Mouse (Mus musculus): ENCODE results near the gene Blnk. TPM values are rescaled to one million over a fixed set of nuclear protein-coding genes. Genes with fewer than 3 reads are reported as not detected.

The Blnk gene
- polyA plus RNA-seq, 1 experiment = 6.0 TPM

DNA sequence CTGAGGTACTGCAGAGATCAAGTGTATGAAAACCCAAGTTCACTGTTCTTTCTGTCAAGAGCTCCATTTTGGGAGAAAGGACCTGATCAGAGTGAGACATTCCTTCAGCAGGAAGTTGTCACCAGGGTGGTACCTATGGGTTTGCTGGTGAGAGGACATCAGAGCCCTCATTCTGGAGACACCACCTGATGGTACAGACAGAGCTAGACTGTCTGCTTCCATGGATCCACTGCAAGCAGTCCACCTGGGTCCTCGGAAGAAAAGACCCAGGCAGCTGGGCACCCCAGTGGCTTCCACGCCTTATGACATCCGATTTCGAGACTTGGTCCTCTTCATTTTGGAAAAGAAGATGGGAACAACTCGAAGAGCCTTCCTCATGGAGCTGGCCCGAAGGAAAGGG, 34.9 kb upstream of the Blnk start, which contains the start of gene Dntt:
Gene Dntt (plus strand): TSS at position 57 of the 400 bp plus-strand sequence.
- TF ChIP-seq EP300 (IDR thresholded peaks at IDR 0.05; ENCODE audit: insufficient read depth, low read depth, low read length) (no peak), CTCF (IDR thresholded peaks at IDR 0.05; ENCODE audit: low read depth, low read length) (no peak), POLR2A (IDR thresholded peaks at IDR 0.05; ENCODE audit: insufficient read depth, low read length) (no peak)
- no peaks in the 10 kb centered on the region for H3K9me3 ChIP-seq (replicated peaks; ENCODE audit: control insufficient read depth, insufficient read depth, low read length, poor library complexity, severe bottlenecking)
- H3K27ac ChIP-seq (ENCODE audit: insufficient read depth, low read length) = no peak within 1 kb of the TSS
- no peak within 1 kb of the TSS for H3K9ac ChIP-seq (ENCODE audit: low read depth, poor library complexity, severe bottlenecking)
- no peak within 1 kb of the TSS for H3K4me3 ChIP-seq (ENCODE audit: low read depth, low read length)
- no peaks in the 10 kb centered on the region for H3K27me3 ChIP-seq (ENCODE audit: control insufficient read depth, insufficient read depth, low read length, poor library complexity, severe bottlenecking)
- H3K4me1 ChIP-seq (ENCODE audit: control insufficient read depth, insufficient read depth, low read length) = no peaks in the 10 kb centered on the region
- no peaks in the 10 kb centered on the region for H3K36me3 ChIP-seq (ENCODE audit: control insufficient read depth, insufficient read depth, low read length, poor library complexity, severe bottlenecking)

DNA sequence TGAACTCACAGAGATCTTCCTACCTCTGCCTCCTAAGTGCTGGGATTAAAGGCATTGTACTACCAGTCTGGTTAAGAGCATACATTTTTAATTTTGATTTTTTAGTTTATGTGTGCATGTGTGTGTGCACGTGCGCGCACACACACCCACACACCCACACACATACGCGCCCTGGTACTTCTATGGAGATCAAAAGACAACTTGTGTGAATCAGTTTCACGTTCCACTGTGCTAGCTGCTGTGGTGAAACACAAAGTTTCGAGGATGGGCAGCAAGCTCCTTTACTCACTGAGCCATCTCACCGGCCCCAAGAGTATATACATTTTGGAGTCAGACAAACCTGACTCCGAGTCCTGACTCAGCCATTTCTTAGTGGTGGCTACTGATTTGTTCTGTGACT, 33.3 kb upstream of the Blnk start:
- no peak overlapping the region for H3K9ac ChIP-seq (ENCODE audit: low read depth, poor library complexity, severe bottlenecking)
- no peaks in the 10 kb centered on the region for H3K9me3 ChIP-seq (replicated peaks; ENCODE audit: control insufficient read depth, insufficient read depth, low read length, poor library complexity, severe bottlenecking)
- H3K27me3 ChIP-seq (ENCODE audit: control insufficient read depth, insufficient read depth, low read length, poor library complexity, severe bottlenecking) = no peaks in the 10 kb centered on the region
- no peak overlapping the region for H3K27ac ChIP-seq (ENCODE audit: insufficient read depth, low read length)
- TF ChIP-seq POLR2A (IDR thresholded peaks at IDR 0.05; ENCODE audit: insufficient read depth, low read length) (no peak), CTCF (IDR thresholded peaks at IDR 0.05; ENCODE audit: low read depth, low read length) (no peak), EP300 (IDR thresholded peaks at IDR 0.05; ENCODE audit: insufficient read depth, low read depth, low read length) (no peak)
- H3K4me1 ChIP-seq (ENCODE audit: control insufficient read depth, insufficient read depth, low read length) = no peaks in the 10 kb centered on the region
- H3K36me3 ChIP-seq (ENCODE audit: control insufficient read depth, insufficient read depth, low read length, poor library complexity, severe bottlenecking) = no peaks in the 10 kb centered on the region
- no peak overlapping the region for H3K4me3 ChIP-seq (ENCODE audit: low read depth, low read length)

DNA sequence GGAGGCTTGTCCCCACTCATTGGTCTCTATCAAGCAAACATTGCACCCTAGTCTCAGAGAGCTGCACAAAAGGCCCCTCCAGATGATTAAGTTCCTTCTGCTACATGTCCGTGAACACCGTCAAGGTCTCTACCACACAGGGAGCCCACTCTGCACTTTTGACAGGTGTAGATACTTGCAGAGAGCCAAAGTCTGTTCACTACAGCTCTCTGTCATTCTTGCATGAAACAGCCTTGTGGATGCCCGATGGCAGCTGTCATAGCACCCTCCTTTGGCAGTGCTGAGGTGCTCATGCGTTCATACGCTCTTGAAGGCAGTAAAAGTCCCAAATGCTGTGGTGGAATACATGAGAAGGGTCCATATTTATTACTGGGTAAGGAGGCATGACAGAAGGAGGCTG, 32.7 kb upstream of the Blnk start:
- Histone ChIP-seq H3K27me3 (ENCODE audit: control insufficient read depth, insufficient read depth, low read length, poor library complexity, severe bottlenecking) (no peaks in the 10 kb centered on the region), H3K27ac (ENCODE audit: insufficient read depth, low read length) (no peak overlapping the region), H3K4me1 (ENCODE audit: control insufficient read depth, insufficient read depth, low read length) (no peaks in the 10 kb centered on the region), H3K9ac (ENCODE audit: low read depth, poor library complexity, severe bottlenecking) (no peak overlapping the region), H3K9me3 (replicated peaks; ENCODE audit: control insufficient read depth, insufficient read depth, low read length, poor library complexity, severe bottlenecking) (no peaks in the 10 kb centered on the region), H3K36me3 (ENCODE audit: control insufficient read depth, insufficient read depth, low read length, poor library complexity, severe bottlenecking) (no peaks in the 10 kb centered on the region), H3K4me3 (ENCODE audit: low read depth, low read length) (no peak overlapping the region)
- TF ChIP-seq POLR2A (IDR thresholded peaks at IDR 0.05; ENCODE audit: insufficient read depth, low read length) (no peak), EP300 (IDR thresholded peaks at IDR 0.05; ENCODE audit: insufficient read depth, low read depth, low read length) (no peak), CTCF (IDR thresholded peaks at IDR 0.05; ENCODE audit: low read depth, low read length) (no peak)

DNA sequence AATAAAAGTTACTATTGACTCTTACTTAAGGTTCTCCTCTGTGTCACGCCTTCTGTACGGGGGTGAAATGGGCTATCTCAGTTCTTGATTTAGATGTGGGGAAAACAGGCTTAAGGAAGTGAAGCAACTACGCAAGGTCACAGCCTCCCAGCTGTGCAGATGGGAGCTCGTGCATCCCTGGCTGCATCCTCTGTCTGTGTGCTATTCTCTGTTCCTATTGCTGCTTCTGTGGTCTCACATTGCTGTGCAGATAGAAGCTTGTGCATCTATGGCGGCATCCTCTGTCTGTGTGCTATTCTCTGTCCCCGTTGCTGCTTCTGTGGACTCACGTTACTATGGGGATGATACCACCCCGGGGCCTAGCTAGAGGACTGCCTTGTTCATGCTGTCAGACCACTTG, 32.2 kb upstream of the Blnk start:
- Histone ChIP-seq H3K9me3 (replicated peaks; ENCODE audit: control insufficient read depth, insufficient read depth, low read length, poor library complexity, severe bottlenecking) (no peaks in the 10 kb centered on the region), H3K27me3 (ENCODE audit: control insufficient read depth, insufficient read depth, low read length, poor library complexity, severe bottlenecking) (no peaks in the 10 kb centered on the region), H3K27ac (ENCODE audit: insufficient read depth, low read length) (no peak overlapping the region), H3K4me3 (ENCODE audit: low read depth, low read length) (no peak overlapping the region), H3K9ac (ENCODE audit: low read depth, poor library complexity, severe bottlenecking) (no peak overlapping the region), H3K4me1 (ENCODE audit: control insufficient read depth, insufficient read depth, low read length) (no peaks in the 10 kb centered on the region), H3K36me3 (ENCODE audit: control insufficient read depth, insufficient read depth, low read length, poor library complexity, severe bottlenecking) (no peaks in the 10 kb centered on the region)
- TF ChIP-seq POLR2A (IDR thresholded peaks at IDR 0.05; ENCODE audit: insufficient read depth, low read length) (no peak), EP300 (IDR thresholded peaks at IDR 0.05; ENCODE audit: insufficient read depth, low read depth, low read length) (no peak), CTCF (IDR thresholded peaks at IDR 0.05; ENCODE audit: low read depth, low read length) (no peak)

DNA sequence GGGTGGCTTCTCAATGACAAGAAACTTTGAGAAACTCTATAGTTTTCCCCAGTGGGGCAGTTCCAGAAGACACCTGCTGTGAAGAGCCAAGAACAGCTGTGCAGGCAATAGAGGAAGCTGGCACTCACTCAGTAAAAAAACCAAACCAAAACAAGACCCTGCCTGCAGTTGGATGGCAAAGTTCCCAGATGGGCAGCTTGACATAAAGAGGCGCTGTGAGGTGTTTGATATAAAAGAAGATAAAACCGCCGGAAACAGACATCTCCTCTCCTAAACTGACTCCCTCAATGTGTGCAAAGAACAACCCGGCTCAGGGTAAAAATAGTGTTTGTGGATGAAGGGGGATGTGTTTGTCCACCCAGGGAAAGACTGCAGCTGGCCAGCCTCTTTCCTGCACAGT, 27.9 kb upstream of the Blnk start:
- Histone ChIP-seq H3K36me3 (ENCODE audit: control insufficient read depth, insufficient read depth, low read length, poor library complexity, severe bottlenecking) (no peaks in the 10 kb centered on the region), H3K4me3 (ENCODE audit: low read depth, low read length) (no peak overlapping the region), H3K9me3 (replicated peaks; ENCODE audit: control insufficient read depth, insufficient read depth, low read length, poor library complexity, severe bottlenecking) (no peaks in the 10 kb centered on the region), H3K27ac (ENCODE audit: insufficient read depth, low read length) (no peak overlapping the region), H3K9ac (ENCODE audit: low read depth, poor library complexity, severe bottlenecking) (no peak overlapping the region), H3K27me3 (ENCODE audit: control insufficient read depth, insufficient read depth, low read length, poor library complexity, severe bottlenecking) (no peaks in the 10 kb centered on the region), H3K4me1 (ENCODE audit: control insufficient read depth, insufficient read depth, low read length) (no peaks in the 10 kb centered on the region)
- no peak for TF ChIP-seq POLR2A (IDR thresholded peaks at IDR 0.05; ENCODE audit: insufficient read depth, low read length)
- TF ChIP-seq EP300 (IDR thresholded peaks at IDR 0.05; ENCODE audit: insufficient read depth, low read depth, low read length) = no peak
- TF ChIP-seq CTCF (IDR thresholded peaks at IDR 0.05; ENCODE audit: low read depth, low read length) = no peak

DNA sequence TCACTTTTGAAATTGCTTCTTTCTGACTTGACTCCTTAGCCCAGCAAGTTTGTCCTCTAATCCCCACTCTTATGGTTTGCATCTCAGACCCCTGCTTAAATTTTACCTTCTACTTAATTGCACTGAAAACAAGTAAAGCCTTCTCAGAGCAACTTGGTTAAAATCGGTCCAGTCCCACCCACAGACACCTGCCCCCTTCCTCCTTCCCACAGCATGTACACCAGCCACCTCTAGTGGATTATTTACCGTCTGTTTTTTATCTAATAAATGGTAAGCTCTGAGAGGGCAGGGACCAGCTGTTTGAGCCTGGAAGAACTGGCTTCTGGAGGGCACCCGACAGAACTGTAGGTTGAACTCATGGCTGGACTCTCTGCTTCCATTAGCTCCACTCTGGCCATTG, 26.2 kb upstream of the Blnk start:
- no peaks in the 10 kb centered on the region for H3K9me3 ChIP-seq (replicated peaks; ENCODE audit: control insufficient read depth, insufficient read depth, low read length, poor library complexity, severe bottlenecking)
- no peak overlapping the region for H3K4me3 ChIP-seq (ENCODE audit: low read depth, low read length)
- no peak overlapping the region for H3K9ac ChIP-seq (ENCODE audit: low read depth, poor library complexity, severe bottlenecking)
- H3K36me3 ChIP-seq (ENCODE audit: control insufficient read depth, insufficient read depth, low read length, poor library complexity, severe bottlenecking) = no peaks in the 10 kb centered on the region
- H3K27ac ChIP-seq (ENCODE audit: insufficient read depth, low read length) = no peak overlapping the region
- no peaks in the 10 kb centered on the region for H3K4me1 ChIP-seq (ENCODE audit: control insufficient read depth, insufficient read depth, low read length)
- no peaks in the 10 kb centered on the region for H3K27me3 ChIP-seq (ENCODE audit: control insufficient read depth, insufficient read depth, low read length, poor library complexity, severe bottlenecking)
- TF ChIP-seq POLR2A (IDR thresholded peaks at IDR 0.05; ENCODE audit: insufficient read depth, low read length) (no peak), EP300 (IDR thresholded peaks at IDR 0.05; ENCODE audit: insufficient read depth, low read depth, low read length) (no peak)
